Mouse (Mus musculus): ENCODE measurements around the gene Aldh3a1. TPM values are rescaled to one million over a fixed set of nuclear protein-coding genes. Genes with fewer than 3 reads are reported as not detected.

Aldh3a1 gene
- polyA plus RNA-seq, 1 experiment: not detected

DNA sequence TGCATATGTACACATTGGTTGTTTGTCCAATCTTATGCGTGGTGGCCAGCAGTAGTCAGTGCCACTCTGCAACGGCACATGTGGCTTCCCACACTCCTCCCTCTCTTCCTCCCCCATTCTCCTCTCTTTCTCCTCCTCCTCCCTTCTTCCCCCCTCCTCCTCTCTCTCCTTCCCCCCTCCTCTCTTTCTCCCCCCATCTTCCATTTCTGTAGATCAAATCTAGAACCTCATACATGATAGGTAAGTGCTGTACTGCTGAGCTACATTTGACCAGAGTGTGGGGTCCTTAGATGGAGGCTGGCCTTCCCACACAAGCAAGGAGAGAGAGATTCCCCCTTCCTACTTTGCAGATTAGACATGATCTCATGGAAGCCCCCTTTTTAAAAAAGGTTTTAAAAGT lies 14.6 kb upstream of the Aldh3a1 start:
- Histone ChIP-seq H3K9me3 (ENCODE audit: control insufficient read depth, low read length) (no peaks in the 10 kb centered on the region), H3K4me3 (replicated peaks) (no peak overlapping the region), H3K4me1 (ENCODE audit: control insufficient read depth) (peaks cover 2% of the 10 kb centered on the region), H3K27me3 (ENCODE audit: control insufficient read depth) (peaks cover 13% of the 10 kb centered on the region), H3K36me3 (ENCODE audit: control insufficient read depth) (no peaks in the 10 kb centered on the region)
- TF ChIP-seq TAL1 (IDR thresholded peaks at IDR 0.05; ENCODE audit: low read length) (no peak), GATA1 (IDR thresholded peaks at IDR 0.05; ENCODE audit: low read length) (no peak)

DNA sequence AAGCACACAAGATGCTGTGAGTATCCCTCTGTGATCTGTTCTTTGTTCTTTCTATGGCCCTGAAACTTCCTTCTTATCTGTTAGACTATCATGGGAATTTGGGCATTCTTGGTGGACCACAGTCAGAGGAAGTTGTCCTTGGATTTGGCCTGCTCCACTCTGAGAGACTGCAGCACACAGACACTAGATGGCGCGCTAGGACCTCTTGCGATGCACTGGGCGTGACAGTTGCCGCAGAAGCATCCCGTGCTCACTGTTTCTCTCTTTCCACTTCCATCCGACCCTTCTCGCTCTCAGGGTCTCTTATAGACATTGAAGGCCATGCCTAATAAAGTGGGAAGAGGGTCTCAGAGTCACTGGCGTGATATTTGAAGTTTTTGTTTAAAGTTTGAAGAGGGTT lies 13.9 kb upstream of the Aldh3a1 start:
- TF ChIP-seq TAL1 (IDR thresholded peaks at IDR 0.05; ENCODE audit: low read length): no peak
- Histone ChIP-seq H3K4me3 (replicated peaks) (no peak overlapping the region), H3K27me3 (ENCODE audit: control insufficient read depth) (peaks cover 13% of the 10 kb centered on the region), H3K4me1 (ENCODE audit: control insufficient read depth) (peaks cover 2% of the 10 kb centered on the region), H3K36me3 (ENCODE audit: control insufficient read depth) (no peaks in the 10 kb centered on the region), H3K9me3 (ENCODE audit: control insufficient read depth, low read length) (no peaks in the 10 kb centered on the region)

DNA sequence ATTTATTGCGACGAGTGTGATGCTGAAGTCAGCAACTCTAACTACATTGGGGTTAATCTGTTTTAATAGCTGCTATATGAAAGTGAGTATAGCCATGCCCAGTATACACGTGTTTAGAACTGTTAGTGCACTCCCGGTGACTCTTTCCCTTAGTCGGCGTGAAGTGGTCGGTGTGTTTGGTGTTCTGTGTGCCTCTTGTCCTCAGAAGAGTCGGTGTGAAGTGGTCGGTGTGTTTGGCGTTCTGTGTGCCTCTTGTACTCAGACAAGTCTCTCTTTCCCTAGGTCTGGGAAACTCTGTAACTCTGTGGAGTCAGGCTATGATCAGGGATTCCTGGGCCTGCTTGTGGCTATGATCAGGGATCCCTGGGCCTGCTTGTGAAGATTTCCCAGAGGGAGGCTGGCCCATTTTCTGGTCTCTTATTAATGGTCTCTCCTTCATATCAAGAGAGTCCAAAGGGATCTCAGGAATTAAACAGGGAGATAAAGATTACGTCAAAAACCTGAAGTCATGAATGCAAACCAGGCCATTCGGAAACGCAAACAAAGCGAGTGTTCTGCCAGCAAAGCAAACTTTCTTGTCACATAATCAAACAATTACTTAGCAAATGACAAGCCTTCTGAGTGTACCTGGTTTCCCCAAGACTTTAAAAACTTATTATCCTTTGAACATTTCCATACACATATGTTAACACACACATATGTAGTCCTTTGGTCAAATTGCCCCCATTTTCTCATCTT lies 10.6 kb upstream of the Aldh3a1 start:
- no peaks in the 10 kb centered on the region for H3K9me3 ChIP-seq (ENCODE audit: control insufficient read depth, low read length)
- TF ChIP-seq TAL1 (IDR thresholded peaks at IDR 0.05; ENCODE audit: low read length): no peak
- no peak for TF ChIP-seq GATA1 (IDR thresholded peaks at IDR 0.05; ENCODE audit: low read length)
- no peak overlapping the region for H3K4me3 ChIP-seq (replicated peaks)
- H3K36me3 ChIP-seq (ENCODE audit: control insufficient read depth): no peaks in the 10 kb centered on the region
- H3K4me1 ChIP-seq (ENCODE audit: control insufficient read depth): no peaks in the 10 kb centered on the region
- peaks cover 13% of the 10 kb centered on the region for H3K27me3 ChIP-seq (ENCODE audit: control insufficient read depth)

- Histone ChIP-seq H3K4me1 (ENCODE audit: control insufficient read depth) (no peaks in the 10 kb centered on the region), H3K27me3 (ENCODE audit: control insufficient read depth) (peaks cover 13% of the 10 kb centered on the region), H3K36me3 (ENCODE audit: control insufficient read depth) (no peaks in the 10 kb centered on the region), H3K9me3 (ENCODE audit: control insufficient read depth, low read length) (no peaks in the 10 kb centered on the region), H3K4me3 (replicated peaks) (no peak overlapping the region)
- TF ChIP-seq GATA1 (IDR thresholded peaks at IDR 0.05; ENCODE audit: low read length) (no peak), TAL1 (IDR thresholded peaks at IDR 0.05; ENCODE audit: low read length) (no peak)
Measured at GRCm38 (mm10) chr11:61197935-61198334, 9.4 kb upstream of the Aldh3a1 start.

GRCm38 (mm10) chr11:61199620-61200362 lies 7.5 kb upstream of the Aldh3a1 start:
- H3K27me3 ChIP-seq (ENCODE audit: control insufficient read depth): peaks cover 4% of the 10 kb centered on the region; the same call in 1 of the 2 replicates
- no peaks in the 10 kb centered on the region for H3K36me3 ChIP-seq (ENCODE audit: control insufficient read depth)
- no peaks in the 10 kb centered on the region for H3K4me1 ChIP-seq (ENCODE audit: control insufficient read depth)
- H3K9me3 ChIP-seq (ENCODE audit: control insufficient read depth, low read length): no peaks in the 10 kb centered on the region
- no peak overlapping the region for H3K4me3 ChIP-seq (replicated peaks)
- TF ChIP-seq GATA1 (IDR thresholded peaks at IDR 0.05; ENCODE audit: low read length) (no peak), TAL1 (IDR thresholded peaks at IDR 0.05; ENCODE audit: low read length) (no peak)

GRCm38 (mm10) chr11:61202186-61202585 lies 5.2 kb upstream of the Aldh3a1 start:
- TF ChIP-seq TAL1 (IDR thresholded peaks at IDR 0.05; ENCODE audit: low read length) (no peak), GATA1 (IDR thresholded peaks at IDR 0.05; ENCODE audit: low read length) (no peak)
- H3K27me3 ChIP-seq (ENCODE audit: control insufficient read depth): no peaks in the 10 kb centered on the region
- no peak overlapping the region for H3K4me3 ChIP-seq (replicated peaks)
- H3K36me3 ChIP-seq (ENCODE audit: control insufficient read depth): no peaks in the 10 kb centered on the region
- H3K9me3 ChIP-seq (ENCODE audit: control insufficient read depth, low read length): no peaks in the 10 kb centered on the region
- H3K4me1 ChIP-seq (ENCODE audit: control insufficient read depth): no peaks in the 10 kb centered on the region

DNA sequence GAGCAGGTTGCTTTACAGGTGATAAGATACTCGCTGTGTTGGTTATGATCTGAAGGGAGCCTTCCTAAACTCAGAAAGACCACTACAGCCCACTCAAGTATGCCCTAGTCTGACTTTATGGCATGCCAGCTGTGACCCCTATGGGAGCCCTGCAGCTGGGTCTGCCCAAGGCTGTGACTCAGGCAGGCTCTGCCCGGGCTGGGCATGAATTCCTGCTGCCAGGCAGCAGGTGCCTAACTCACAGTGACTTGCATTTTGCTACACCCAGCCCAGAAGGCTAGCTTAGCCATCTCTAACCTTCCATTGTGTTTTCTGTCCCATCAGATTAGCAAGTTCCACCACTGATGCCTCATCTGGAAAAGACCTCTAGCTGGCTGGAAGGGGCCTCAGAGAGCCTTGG lies 4.5 kb upstream of the Aldh3a1 start:
- no peaks in the 10 kb centered on the region for H3K36me3 ChIP-seq (ENCODE audit: control insufficient read depth)
- no peak for TF ChIP-seq TAL1 (IDR thresholded peaks at IDR 0.05; ENCODE audit: low read length)
- TF ChIP-seq GATA1 (IDR thresholded peaks at IDR 0.05; ENCODE audit: low read length): no peak

GRCm38 (mm10) chr11:61205167-61205950 lies 2.0 kb upstream of the Aldh3a1 start:
- no peak for TF ChIP-seq GATA1 (IDR thresholded peaks at IDR 0.05; ENCODE audit: low read length)
- TF ChIP-seq TAL1 (IDR thresholded peaks at IDR 0.05; ENCODE audit: low read length): no peak
- Histone ChIP-seq H3K4me1 (ENCODE audit: control insufficient read depth) (no peaks in the 10 kb centered on the region), H3K27me3 (ENCODE audit: control insufficient read depth) (no peaks in the 10 kb centered on the region), H3K36me3 (ENCODE audit: control insufficient read depth) (no peaks in the 10 kb centered on the region), H3K9me3 (ENCODE audit: control insufficient read depth, low read length) (no peaks in the 10 kb centered on the region), H3K4me3 (replicated peaks) (no peak overlapping the region)

More for the DNA sequence above, 4.5 kb upstream of the Aldh3a1 start:
- Histone ChIP-seq H3K4me3 (replicated peaks) (no peak overlapping the region), H3K9me3 (ENCODE audit: control insufficient read depth, low read length) (no peaks in the 10 kb centered on the region), H3K27me3 (ENCODE audit: control insufficient read depth) (no peaks in the 10 kb centered on the region), H3K4me1 (ENCODE audit: control insufficient read depth) (no peaks in the 10 kb centered on the region)

DNA sequence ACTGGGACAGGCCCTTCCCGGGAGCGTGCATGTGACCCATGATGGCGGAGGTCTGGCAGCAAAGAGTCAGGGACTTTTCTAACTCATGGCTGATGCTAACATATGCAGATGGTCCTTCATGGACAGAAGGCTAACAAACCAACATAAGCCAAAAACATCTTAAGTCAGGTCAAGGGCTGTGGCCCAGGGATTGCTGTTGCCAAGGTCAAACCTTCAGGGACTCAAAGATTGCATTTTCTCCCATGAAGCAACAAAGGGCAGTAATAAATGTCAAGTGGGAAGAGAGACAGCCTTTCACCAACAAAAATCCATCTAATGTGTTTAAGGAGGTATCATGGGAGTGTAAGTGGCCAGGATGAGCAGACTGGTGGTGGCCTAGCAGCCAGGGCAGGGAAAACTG lies 1.2 kb upstream of the Aldh3a1 start:
- no peak for TF ChIP-seq TAL1 (IDR thresholded peaks at IDR 0.05; ENCODE audit: low read length)
- no peak overlapping the region for H3K4me3 ChIP-seq (replicated peaks)
- no peaks in the 10 kb centered on the region for H3K36me3 ChIP-seq (ENCODE audit: control insufficient read depth)
- no peaks in the 10 kb centered on the region; the same call in 1 of the 2 replicates for H3K27me3 ChIP-seq (ENCODE audit: control insufficient read depth)
- no peaks in the 10 kb centered on the region for H3K4me1 ChIP-seq (ENCODE audit: control insufficient read depth)
- no peaks in the 10 kb centered on the region for H3K9me3 ChIP-seq (ENCODE audit: control insufficient read depth, low read length)
